Mouse (Mus musculus) Muller cell, postnatal 12 days (primary cell): ENCODE results near the gene Zfp27.

Experiments used
- DNase-seq: peaks from one replicate; pipeline ENCODE4 v3.0.0-alpha.2; 2015; ENCODE audit errors: inconsistent ontology term

Gene Zfp27

DNA sequence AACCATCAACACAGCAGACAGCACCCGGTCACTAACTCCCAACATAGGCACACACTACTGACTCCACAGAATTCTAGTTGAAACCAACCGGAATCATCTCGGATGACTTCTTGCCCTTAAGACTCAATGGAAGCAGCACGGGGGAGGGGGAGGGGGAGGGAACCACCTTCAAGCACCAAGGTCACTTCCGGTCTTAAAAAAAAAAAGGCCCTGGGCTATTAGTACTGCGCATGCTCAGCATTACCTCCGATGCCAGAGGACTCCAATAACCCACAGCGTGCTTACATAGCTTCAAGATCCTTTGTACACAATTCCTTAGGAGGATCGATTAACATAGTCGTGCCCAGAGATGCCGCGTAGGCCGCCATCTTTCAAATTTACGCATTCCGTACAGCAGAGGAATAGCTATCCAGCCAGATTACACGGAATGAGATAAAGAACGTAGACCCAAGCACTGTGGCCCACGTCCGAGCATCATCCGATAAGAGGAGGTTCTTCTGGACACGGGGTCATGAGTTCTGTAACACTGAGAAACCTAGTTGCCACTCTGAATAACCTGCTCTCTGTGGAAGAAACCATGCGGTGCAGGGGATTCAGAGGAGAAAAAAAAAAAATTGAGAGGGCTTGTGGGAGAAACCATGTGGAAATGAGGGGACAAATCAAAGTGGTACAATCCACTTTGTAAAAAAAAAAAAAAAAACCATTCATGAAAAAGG is at the start of gene Zfp27:
Gene Zfp27 (minus strand): TSS at position 607 of the 716 bp plus-strand sequence.
- DNase-seq: peak; percentile 96

DNA sequence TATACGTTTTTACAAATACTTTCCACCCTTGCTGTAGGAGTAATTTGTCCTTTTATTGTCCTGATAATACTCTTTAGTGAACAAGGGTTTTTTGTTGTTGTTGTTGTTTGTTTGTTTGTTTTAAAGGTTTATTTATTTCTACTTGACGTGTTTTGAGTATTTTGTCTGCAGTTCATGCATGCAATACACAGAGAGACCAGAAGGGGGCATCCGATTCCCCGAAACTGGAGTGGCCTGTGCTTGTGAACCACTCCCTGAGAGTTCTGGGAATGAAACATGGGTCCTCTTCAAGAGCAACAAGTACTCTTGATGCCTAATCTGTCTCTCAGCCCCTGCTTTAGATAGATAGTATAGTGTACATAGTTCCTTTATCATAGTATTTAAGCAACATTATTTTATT is 48.4 kb upstream of the Zfp27 start:
- peak; percentile 27 for DNase-seq

DNA sequence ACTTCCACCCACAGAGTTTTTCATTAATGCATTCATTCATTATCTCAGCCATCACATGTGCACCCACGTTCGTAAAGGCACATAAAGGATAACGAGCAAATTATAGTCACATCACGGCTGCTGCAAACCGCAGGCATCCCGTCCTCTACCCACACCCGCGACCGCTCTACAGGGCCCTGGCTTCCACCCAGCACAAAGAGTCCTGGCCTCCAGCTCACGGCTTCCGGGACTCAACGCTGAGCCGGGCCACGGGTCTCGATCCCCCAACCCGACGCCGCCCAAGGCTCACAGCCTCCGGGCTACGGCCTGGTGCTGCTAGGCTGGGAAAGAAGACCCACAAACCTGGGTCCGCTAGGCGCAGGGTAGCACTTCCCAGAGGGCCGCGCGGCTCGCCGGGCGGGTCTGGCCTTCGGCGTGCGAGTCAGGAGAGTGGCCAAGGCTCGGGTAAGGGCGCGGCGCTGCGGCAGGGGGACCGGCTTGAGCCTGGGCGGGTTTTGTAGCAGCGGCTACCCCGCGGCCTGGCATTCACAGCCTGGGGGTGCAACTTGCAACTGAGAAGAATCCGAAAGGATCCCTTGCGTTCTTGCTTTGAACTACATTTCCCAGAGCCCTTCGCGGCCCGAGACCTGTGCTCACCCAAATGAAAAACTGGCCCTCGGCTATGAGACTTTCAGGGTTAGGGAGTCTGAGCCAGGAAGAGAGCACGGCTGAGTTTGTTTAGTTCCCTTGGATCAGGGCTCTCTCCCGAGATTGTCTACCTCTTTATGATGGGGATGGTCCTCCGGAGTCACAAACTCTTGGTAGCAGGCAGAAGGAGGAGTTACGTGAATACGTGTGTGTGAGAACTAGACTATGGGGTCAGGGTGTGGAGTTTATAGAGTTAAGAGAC is 47.4 kb upstream of the Zfp27 start, which contains the start of gene Zfp74:
Gene Zfp74 (minus strand): TSS at position 577 of the 889 bp plus-strand sequence.
- peak; percentile 95 for DNase-seq

DNA sequence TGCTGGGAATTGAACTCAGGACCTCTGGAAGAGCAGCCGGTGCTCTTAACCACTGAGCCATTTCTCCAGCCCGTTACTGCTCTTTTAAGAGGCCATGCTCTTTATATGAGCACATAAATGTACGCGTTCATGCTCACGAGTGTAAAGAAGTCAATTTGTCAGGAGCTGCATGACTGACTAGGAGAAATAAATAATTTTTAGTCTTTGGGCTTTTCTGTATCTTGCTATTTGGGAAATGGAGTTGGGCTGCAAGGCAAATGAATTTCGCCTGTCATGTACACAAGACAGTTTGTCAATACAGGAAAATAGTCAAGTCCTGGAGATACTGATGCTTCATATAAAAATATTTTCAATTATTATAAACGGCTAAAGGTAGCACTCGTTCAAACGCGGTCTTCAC is 46.7 kb upstream of the Zfp27 start:
- no peak for DNase-seq

DNA sequence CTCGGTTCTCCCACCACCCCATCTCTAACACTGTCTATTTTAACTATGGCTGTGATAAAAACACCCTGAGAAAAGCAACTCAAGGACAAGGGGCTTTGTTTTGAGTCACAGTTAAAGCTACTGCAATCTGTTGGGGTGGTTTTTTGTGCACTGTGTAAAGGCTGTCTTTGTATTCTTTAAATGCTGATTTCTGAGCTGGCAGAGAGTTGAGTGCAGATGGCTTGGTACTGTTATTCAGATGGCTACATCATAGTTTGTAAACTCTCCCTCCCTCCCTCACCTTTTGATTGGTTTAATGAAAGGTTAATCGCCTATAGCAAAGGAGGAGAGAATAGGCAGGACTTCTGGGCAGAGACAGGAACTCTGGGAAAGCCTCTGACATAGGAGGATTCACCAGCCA is 37.8 kb upstream of the Zfp27 start:
- DNase-seq: no peak

DNA sequence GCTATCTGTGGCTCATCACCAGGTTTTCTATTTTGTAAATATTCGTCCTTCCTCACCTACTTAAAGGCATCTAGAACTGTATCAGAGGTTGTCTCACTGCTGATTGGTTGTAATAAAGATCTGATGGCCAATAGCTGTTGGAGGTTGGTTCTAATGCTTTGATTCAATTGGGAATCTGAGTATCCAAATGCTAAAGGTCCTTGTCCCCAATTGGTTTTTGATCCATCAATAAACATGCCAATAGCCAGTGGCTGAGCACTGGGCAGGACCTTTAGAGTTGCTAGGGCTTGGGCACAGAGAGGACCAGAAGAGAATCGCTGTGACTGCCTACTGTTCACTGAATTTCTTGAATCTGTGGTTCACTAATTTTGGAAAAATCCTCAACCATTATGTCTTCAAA is 37.3 kb upstream of the Zfp27 start:
- DNase-seq: no peak

DNA sequence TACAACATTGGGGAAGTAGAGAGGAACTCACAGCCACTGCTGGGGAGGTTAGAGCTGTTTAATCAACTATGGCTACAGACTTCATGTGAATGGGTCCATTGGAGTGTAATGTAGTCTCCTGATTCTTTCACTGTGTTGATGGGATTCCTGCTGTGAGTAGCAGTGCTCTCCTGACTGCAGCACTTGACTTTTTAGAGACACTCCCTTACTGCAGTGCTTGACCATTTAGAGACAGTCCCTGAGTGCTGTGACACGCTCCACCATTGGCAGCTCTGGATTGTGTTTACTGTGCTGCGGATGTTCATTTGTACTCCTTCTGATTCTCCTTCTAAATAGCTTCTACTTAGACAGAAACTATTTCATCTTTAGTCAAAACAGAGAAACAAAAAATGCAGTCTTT is 36.4 kb upstream of the Zfp27 start:
- DNase-seq: peak; percentile 21

DNA sequence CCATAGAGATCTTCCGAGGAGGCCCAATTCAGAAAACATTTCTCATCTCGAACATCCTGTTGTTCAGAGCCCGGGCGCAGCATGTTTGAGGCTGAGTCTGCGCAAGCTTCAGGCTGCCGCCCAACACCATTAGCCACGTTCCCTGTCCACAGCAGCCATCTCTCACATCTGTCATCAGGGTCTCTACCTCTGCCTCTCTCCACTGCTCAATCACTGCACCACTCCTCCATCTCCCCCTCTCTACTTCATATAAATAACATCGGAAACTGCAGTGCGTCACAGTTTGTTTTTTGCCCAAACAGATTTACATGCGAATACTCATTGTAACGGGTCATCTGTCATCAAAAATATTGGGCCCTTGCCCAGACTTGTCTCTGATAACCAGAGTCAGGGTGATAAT is 34.7 kb upstream of the Zfp27 start:
- no peak for DNase-seq

DNA sequence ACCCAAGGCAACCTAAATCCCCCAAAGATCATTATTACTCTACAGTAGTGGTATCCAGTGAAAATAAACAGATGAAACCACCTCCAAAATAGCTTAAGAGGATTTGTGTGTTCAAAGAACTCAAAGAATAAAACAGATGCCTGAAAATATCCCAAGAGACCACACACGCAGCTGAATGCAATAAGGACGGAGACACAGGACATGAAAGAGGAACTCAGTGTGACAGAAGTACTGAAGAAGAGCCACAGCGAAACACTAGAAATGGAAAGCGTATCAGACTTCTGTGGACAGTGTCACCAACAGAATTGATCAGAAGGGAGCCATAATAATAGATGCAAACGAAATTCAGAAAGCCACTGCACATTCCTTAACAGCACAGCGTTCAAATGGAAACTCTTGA is 32.5 kb upstream of the Zfp27 start:
- no peak for DNase-seq

DNA sequence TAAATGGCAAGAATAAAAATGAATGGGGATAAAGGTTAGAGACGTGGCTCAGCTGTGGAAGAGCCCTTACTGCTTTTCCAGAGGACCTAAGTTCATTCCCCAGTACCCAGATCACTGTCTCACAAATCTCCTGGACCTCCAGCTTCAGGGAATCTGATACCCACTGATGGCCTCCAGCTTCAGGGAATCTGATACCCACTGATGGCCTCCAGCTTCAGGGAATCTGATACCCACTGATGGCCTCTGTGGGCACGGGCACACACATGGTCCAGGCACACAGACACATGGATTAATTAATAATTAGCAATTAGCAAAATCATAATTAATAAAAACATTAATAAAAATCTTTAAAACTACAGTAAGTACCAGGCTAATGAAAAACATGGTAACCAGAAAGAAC is 16.4 kb upstream of the Zfp27 start:
- DNase-seq: no peak

DNA sequence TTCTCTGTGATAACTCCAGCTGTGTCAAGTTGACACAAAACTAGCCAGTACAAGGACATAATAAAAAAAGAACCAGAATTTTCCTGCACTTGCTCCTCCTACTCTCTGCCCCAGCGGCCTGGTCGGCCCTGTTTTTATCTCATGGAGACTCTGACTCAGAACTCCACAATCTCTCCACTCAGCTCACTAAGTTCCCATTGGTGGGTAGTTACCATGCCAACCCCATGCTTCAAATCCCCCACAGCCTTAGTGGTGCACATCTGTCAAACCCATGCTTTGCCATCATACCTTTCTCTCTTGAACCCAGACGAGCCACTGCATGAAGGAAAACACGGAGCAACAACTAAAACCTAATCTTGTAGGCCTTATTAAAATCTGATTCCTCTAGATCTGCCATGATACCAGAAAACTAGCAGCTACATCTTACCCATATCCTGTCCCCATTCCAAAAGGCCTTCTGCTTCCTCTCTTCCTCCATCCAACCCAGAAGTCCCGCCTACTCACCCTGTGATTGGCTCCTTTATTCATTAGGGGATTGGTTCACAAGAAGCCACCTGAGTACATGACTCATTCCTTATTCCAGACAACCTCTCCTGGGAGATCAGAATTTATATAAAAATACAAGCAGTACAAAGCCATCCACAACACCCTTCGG is 15.2 kb upstream of the Zfp27 start:
- no peak for DNase-seq

DNA sequence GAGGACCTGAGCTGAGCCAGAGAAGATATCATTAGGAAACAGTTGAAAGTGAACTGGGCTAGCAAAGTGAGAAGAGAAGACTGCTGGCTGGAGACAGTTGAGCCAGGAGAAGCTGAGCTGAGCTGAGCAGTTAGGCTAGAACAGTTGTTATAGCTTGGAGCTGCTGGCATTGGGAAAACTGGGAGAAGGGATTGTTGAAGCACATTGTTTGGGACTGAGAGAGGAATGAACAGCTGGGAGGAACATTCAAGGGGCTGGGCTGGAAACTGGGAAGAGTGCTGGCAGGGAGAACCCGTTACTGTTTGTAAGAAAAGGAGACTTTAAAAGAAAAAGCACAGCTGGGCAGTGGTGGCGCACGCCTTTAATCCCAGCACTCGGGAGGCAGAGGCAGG is 11.7 kb upstream of the Zfp27 start:
- DNase-seq: no peak

DNA sequence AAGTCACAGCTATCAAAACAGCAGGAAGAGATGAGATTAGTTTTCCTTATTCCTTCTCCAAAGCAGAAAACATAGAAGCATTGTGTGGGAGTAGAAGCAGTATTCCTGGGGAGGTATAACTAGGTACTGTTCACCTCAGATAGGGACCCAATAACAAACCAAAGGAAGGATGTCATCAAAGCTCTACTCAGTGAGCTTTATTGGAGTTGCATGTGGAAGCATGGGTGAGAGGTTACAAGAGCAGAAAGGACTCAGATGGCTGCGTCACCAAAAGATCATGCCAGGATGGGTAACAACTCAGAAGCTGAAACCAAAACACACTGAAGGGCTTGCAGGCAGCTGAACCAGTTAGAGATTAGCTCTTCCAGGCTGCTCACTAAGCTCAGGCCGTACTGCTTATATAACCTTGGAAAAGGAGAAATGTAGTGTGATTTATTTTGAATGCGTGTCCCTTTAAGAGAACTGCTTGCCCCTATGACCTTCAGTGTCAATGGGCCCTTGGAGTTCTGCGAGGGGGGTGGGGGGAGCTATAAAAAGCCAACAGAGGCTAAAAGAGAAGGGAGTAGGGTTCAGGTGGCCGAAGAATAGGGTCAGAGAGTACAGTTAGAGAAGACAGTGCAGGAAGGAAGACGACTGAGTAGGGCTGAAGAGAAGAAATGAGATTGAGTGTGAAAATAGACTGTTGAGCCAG is 11.1 kb upstream of the Zfp27 start:
- no peak for DNase-seq

DNA sequence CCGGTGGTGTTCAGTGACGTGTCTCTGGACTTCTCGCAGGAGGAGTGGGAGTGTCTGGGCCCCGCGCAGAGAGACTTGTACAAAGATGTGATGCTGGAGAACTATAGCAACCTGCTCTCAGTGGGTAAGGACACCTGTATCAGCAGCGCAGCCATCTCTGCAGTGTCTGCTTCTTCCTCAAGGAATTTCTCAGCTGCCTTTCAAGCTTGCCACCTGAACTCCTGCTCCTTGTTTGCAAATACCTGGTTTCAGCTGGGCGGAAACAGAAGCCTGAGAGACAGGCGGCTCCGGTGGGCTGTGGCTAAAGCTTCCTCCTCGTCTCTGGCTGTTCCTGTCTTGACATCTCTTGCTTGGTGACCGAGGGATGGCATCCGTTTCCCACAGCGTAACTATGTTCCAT is 5.8 kb upstream of the Zfp27 start:
- no peak for DNase-seq

DNA sequence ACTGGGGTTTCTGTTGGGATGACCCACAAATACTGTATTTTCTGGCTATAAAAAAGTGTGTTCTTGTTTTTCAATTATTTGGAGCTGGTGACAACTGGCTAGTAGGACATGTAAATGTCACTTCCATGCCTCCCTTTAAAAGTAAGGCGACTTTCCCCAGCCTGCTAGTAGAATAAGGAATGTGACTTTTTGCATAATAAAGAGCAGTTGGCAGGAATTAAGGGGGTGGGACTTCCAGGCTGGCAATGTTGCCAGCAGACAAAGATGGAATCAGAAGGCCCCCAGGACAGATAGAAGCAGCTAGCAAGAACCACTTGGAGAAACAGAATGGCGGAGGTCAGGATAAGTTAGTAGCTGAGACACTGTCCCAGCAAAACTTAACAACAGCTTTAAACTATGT is 3.9 kb upstream of the Zfp27 start:
- DNase-seq: no peak

DNA sequence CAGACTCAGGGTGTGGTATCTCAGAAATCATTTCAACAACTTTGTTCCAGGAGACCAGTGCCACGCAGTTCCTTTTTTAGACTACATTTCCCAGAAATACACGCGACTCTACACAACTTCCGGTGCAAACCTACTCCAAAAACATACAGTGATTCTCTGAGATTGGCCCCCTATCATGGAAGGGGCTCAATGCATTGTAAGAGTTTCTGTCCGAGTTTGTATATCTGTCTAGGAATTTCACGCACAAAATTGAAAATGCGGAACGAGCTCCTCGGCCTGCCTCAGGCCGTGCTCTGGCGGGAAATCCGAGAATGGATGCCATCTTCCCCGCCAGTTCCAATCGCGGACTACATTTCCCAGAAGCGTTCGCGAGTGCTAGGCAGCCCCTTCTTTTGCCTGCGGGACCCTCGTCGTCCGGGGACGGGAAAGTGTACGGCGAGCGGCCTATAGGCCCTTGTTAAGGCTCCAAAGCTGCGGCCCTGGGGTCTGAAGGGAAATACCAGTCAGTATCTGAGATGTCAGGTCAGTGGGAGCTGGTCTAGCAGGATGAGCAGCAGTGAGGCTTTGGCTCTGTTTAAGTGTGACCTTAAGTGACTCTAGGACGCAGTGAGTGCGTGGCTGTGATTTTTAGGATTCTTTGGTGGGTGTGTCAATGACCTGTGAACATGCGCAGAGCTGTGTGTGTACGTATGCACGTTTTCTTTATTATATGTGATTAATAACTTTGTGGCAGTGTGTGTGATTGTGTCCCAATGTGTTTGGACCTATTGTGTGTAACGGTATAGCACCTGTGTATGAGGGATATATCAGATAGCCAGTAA is 2.0 kb upstream of the Zfp27 start, which contains the start of gene Zfp383:
Gene Zfp383 (plus strand): TSS at position 94 of the 821 bp plus-strand sequence.
- peak; percentile 87 for DNase-seq

DNA sequence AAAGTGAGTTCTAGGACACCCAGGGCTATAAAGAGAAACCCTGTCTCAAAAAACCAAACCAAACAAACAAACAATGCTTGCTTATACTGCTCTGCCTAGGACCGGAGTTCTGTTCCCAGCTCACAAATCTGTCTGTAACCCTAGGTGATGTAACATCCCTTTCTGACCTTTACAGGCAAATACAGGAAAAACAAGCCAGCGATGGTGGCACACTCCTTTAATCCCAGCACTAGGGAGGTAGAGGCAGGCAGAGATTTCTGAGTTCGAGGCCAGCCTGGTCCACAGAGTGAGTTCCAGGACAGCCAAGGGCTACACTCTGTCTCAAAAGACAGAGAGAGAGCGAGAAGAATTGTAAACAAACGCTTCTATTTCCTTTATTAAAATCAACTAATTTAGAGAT is 834 bp upstream of the Zfp27 start:
- DNase-seq: no peak

DNA sequence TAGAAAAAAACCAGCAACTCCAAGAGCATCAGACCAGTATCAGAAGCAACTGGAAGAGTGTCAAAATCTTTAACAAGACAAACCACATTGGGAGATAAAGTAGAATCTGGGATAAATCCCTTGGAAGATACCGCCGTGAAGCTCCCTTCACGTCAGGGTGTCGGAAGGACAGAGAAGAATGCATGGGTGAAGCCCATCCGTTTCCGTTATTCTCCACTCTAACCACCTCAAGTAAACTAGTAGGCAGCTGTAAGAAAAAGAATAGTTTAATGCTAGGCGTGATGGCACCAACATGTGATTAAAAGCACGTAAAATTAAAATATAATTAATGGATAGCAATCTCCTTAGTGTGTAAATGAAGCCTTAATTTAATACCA is 298 bp upstream of the Zfp27 start:
- DNase-seq: no peak

DNA sequence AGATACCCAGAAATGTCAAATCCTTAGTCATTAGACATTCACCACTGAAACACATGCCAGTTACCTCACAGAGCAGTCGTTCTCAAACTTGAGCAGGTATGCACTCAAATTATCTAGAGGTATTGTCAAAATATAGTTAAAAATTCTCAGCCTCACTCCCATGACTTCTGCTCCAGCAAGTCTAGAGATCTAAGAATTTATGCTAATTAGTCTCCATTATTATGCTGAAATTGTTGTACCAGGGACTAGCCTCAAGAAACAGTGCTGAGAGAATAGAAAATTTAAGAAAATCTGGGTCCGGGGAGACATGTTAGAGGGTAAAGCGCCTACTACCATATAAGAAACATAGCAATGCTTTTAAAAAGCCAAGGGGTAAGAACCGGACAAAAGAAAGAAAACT is 2.3 kb downstream of the Zfp27 start:
- DNase-seq: no peak

DNA sequence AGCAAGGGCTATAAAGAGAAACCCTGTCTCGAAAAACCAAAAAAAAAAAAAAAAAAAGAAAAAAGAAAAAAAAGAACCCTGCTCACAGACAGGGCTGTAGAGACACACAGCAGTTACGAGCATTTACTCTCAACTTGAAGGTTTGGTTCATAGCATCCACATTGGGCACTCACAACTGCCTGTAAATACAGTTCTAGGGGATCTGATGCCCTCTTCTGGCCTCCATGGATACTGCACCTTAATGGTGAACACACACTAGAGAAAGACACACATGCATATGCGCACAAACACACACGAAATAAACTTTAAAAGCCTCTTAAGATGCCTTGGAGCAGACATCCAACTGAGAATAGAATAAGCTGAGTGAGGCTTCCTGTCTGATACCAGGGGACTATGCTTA is 8.0 kb downstream of the Zfp27 start:
- DNase-seq: no peak

DNA sequence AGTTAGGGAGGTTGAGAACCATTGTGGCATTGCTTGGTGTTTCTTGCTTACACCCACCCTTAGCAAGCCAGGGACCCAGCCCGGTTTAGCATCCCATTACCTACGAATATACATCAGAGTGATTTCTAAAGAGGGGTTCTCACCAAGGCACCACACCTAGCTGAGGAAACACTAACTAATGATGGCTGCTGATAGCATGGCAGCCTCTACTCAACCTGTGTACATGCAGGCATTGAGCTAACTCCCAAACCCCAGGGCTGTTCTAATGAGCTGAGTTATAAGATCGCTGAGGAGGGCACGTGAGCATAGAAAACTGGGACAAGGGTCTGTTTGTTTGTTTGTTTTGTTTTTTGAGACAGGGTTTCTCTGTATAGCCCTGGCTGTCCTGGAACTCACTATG is 13.6 kb downstream of the Zfp27 start:
- DNase-seq: no peak
